Mouse (Mus musculus): Measurements from ENCODE around the gene Rock2. TPM values are rescaled to one million over a fixed set of nuclear protein-coding genes. Genes with fewer than 3 reads are reported as not detected.

Gene Rock2
- polyA plus RNA-seq, 1 experiment = 5.9 TPM

DNA sequence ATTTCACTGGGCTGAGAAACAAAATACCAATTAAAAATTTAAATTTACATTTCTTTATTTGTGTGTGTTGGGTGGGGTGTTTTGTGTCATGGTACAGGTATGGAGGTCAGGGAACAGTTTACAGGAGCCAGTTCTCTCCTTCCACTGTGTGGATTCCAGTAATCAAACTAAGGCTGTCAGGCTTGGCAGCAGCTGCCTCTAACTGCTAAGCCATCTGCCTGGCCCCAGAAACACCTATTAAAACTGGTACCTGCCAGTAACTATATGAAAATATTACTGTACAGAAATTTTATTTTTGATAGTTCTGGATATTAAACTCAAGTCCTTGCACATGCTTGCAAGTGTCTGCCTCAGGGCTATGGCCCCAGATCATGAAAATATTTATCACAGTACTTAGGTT is 4.1 kb downstream of the Rock2 start:
- H3K27me3 ChIP-seq (replicated peaks; ENCODE audit: control insufficient read depth, insufficient read depth, low read length) = no peaks in the 10 kb centered on the region
- TF ChIP-seq POLR2A (IDR thresholded peaks at IDR 0.05; ENCODE audit: low read depth, low read length) = no peak
- TF ChIP-seq CTCF (conservative IDR thresholded peaks at IDR 0.05; ENCODE audit: insufficient read depth, insufficient read length, low read depth, low read length) = no peak
- DNase-seq = no peak
- no peak overlapping the region for H3K4me3 ChIP-seq (ENCODE audit: insufficient read depth, low read depth, low read length)
- peaks cover 17% of the 10 kb centered on the region for H3K4me1 ChIP-seq (ENCODE audit: control insufficient read depth, insufficient read depth, low read length)
- no peak overlapping the region for H3K27ac ChIP-seq (ENCODE audit: insufficient read depth, low read depth, low read length)
- no peaks in the 10 kb centered on the region for H3K36me3 ChIP-seq (ENCODE audit: control insufficient read depth, insufficient read depth, low read length)

DNA sequence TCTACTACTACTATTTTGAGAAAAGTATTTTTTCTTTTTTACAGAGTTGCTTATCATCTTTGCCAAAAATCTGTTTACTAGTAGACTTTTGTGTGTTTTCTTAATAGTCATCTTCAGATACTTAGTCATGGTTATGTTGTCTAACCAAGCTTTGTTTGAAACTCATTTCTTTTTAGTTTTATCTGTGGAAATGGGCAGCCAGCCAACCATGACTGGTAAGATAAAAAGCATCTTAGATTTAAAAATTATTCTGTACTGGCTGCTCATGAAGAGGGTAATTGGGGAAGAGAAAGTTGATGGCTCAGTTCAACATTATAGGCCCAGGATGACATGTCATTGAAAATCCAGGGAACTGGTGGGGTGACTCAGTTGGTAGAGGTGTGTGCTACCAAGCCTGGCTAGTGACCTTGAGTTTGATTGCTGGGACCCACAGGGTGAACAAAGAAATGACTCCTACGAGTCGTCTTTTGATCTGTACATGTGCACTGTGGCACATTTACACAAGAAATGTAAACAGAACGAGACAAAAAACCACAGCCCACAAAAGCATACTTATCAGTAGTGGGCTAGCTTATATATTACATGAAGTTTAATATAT is 6.0 kb downstream of the Rock2 start:
- WGBS = 46% methylated on average over 3 of the region's 3 CpGs
- H3K36me3 ChIP-seq (ENCODE audit: control insufficient read depth, insufficient read depth, low read length) = no peaks in the 10 kb centered on the region
- no peaks in the 10 kb centered on the region for H3K27me3 ChIP-seq (replicated peaks; ENCODE audit: control insufficient read depth, insufficient read depth, low read length)
- DNase-seq = no peak
- peaks cover 15% of the 10 kb centered on the region for H3K4me1 ChIP-seq (ENCODE audit: control insufficient read depth, insufficient read depth, low read length)
- TF ChIP-seq CTCF (conservative IDR thresholded peaks at IDR 0.05; ENCODE audit: insufficient read depth, insufficient read length, low read depth, low read length) (no peak), POLR2A (IDR thresholded peaks at IDR 0.05; ENCODE audit: low read depth, low read length) (no peak)
- H3K27ac ChIP-seq (ENCODE audit: insufficient read depth, low read depth, low read length) = no peak overlapping the region
- H3K4me3 ChIP-seq (ENCODE audit: insufficient read depth, low read depth, low read length) = no peak overlapping the region

DNA sequence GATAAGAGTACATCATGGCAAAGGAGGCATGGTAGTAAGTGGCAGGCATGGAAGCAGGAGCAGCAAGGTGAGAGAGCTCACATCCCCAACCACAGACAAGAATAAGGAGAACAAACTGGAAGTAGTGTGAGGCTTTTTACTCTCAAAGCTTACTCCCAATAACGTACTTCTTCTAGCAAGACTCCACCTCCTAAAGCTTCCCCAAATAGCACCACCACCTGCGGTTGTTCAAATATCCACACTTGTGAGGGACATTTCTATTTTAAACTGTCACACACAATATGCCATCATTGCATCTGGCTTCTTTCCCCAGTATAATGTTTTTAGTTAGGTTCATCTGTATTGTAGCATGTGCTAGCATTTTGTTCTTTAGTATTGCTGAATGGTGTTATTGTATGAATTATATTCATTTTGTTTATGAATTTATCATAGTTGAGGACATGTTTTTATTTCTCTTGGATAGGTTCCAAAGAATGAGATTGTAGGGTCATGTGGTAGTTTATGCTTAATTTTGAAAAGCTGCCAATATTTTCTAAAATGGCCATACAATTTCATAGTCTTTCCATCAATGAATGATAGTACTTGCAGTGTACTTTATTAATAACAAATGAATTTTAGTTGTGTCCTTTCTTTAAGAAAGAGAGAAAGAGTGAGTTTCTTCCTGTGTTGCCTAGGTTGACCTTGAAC is 9.4 kb downstream of the Rock2 start:
- WGBS = 79% methylated on average over 2 of the region's 2 CpGs
- H3K27me3 ChIP-seq (replicated peaks; ENCODE audit: control insufficient read depth, insufficient read depth, low read length) = no peaks in the 10 kb centered on the region
- TF ChIP-seq CTCF (conservative IDR thresholded peaks at IDR 0.05; ENCODE audit: insufficient read depth, insufficient read length, low read depth, low read length) = no peak
- TF ChIP-seq POLR2A (IDR thresholded peaks at IDR 0.05; ENCODE audit: low read depth, low read length) = no peak
- H3K4me1 ChIP-seq (ENCODE audit: control insufficient read depth, insufficient read depth, low read length) = peaks cover 6% of the 10 kb centered on the region
- no peaks in the 10 kb centered on the region for H3K36me3 ChIP-seq (ENCODE audit: control insufficient read depth, insufficient read depth, low read length)
- no peak overlapping the region for H3K27ac ChIP-seq (ENCODE audit: insufficient read depth, low read depth, low read length)
- DNase-seq = no peak
- H3K4me3 ChIP-seq (ENCODE audit: insufficient read depth, low read depth, low read length) = no peak overlapping the region

DNA sequence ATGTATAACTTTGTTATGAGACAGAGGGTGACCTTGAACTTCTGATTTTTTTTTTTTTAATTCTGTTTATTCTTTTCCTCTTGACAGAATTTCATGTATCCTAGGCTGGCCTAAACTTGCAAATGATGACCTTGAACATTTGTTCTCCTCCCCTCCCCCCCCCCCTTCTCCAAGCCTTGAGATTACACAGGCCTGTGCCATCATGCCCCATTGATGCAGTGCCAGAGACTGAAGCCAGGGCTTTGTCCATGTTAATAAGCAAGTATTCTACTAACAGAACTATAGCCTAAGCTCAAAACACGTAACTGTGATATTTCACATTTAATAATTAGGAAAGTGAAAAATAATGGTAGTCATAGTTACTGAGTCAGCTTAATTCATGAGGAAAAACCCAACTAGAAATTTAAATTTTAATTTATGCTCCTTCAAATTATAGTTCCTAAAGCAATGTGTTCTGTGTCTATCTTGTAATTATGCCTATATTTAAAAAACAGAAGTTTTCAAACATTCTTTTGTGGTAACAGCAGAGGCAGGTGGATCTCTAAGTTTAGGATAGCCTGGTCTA is 12.7 kb downstream of the Rock2 start:
- no peak for DNase-seq
- no peaks in the 10 kb centered on the region for H3K27me3 ChIP-seq (replicated peaks; ENCODE audit: control insufficient read depth, insufficient read depth, low read length)
- no peaks in the 10 kb centered on the region for H3K36me3 ChIP-seq (ENCODE audit: control insufficient read depth, insufficient read depth, low read length)
- peaks cover 3% of the 10 kb centered on the region; the same call in 1 of the 2 replicates for H3K4me1 ChIP-seq (ENCODE audit: control insufficient read depth, insufficient read depth, low read length)
- 82% methylated on average over 1 of the region's 1 CpGs for WGBS
- no peak overlapping the region for H3K4me3 ChIP-seq (ENCODE audit: insufficient read depth, low read depth, low read length)
- no peak overlapping the region for H3K27ac ChIP-seq (ENCODE audit: insufficient read depth, low read depth, low read length)
- TF ChIP-seq POLR2A (IDR thresholded peaks at IDR 0.05; ENCODE audit: low read depth, low read length) = no peak

DNA sequence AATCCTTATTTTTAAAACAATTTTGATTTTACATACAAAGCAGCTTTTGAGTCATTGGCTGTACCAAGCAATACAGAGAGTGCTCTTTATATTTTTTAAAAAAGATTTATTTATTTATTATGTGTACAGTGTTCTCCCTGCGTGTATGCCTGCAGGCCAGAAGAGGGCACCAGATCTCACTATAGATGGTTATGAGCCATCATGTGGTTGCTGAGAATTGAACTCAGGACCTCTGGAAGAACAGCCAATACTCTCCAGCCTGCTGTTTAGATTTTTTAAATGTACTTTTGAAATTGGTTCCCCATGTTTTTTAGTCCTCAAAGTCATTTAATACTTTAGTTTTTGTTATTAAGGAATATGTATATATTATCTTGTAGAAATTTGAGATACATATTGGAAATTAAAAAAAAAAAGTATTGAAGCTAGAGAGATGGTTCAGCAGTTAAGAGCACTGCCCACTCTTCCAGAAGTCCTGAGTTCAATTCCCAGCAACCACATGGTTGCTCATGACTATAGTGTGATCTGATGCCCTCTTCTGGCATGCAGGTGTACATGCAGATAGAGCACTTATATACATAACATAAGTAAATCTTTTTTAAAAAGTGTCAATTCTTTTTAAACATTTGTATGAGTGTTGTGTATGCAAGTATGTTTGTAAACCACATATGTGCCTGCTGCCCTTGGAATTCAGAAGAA is 13.4 kb downstream of the Rock2 start:
- Histone ChIP-seq H3K27ac (ENCODE audit: insufficient read depth, low read depth, low read length) (no peak overlapping the region), H3K27me3 (replicated peaks; ENCODE audit: control insufficient read depth, insufficient read depth, low read length) (no peaks in the 10 kb centered on the region), H3K4me3 (ENCODE audit: insufficient read depth, low read depth, low read length) (no peak overlapping the region), H3K4me1 (ENCODE audit: control insufficient read depth, insufficient read depth, low read length) (peaks cover 3% of the 10 kb centered on the region; the same call in 1 of the 2 replicates), H3K36me3 (ENCODE audit: control insufficient read depth, insufficient read depth, low read length) (no peaks in the 10 kb centered on the region)
- no peak for DNase-seq
- TF ChIP-seq POLR2A (IDR thresholded peaks at IDR 0.05; ENCODE audit: low read depth, low read length) (no peak), CTCF (conservative IDR thresholded peaks at IDR 0.05; ENCODE audit: insufficient read depth, insufficient read length, low read depth, low read length) (0 out of 2 replicates have a peak, but pooled peaks have one; percentile 10)
- WGBS = 90% methylated on average over 1 of the region's 1 CpGs

DNA sequence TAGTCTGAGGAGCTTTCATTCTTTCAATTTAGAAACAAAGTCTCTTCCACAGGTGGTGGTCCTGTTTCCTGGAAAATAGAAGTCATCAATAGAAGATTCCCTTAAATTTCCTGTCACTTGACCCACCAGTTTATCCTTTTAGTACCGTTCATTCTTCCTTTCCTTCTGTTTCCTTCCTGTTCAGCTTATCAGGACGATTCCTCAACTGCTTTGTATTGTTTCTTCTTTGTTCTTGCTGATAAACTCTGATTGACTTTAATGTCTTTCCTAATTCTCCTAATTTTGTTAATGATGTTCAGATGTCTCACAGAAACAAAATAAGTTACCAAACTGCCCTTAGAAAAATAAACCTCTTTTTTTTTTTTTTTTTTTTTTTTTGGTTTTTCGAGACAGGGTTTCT is 16.8 kb downstream of the Rock2 start:
- no peak overlapping the region for H3K4me3 ChIP-seq (ENCODE audit: insufficient read depth, low read depth, low read length)
- H3K27me3 ChIP-seq (replicated peaks; ENCODE audit: control insufficient read depth, insufficient read depth, low read length) = no peaks in the 10 kb centered on the region
- H3K4me1 ChIP-seq (ENCODE audit: control insufficient read depth, insufficient read depth, low read length) = peaks cover 3% of the 10 kb centered on the region; the same call in 1 of the 2 replicates
- H3K36me3 ChIP-seq (ENCODE audit: control insufficient read depth, insufficient read depth, low read length) = no peaks in the 10 kb centered on the region
- TF ChIP-seq CTCF (conservative IDR thresholded peaks at IDR 0.05; ENCODE audit: insufficient read depth, insufficient read length, low read depth, low read length) (no peak), POLR2A (IDR thresholded peaks at IDR 0.05; ENCODE audit: low read depth, low read length) (no peak)
- WGBS = 65% methylated on average over 2 of the region's 3 CpGs
- no peak for DNase-seq
- H3K27ac ChIP-seq (ENCODE audit: insufficient read depth, low read depth, low read length) = no peak overlapping the region

DNA sequence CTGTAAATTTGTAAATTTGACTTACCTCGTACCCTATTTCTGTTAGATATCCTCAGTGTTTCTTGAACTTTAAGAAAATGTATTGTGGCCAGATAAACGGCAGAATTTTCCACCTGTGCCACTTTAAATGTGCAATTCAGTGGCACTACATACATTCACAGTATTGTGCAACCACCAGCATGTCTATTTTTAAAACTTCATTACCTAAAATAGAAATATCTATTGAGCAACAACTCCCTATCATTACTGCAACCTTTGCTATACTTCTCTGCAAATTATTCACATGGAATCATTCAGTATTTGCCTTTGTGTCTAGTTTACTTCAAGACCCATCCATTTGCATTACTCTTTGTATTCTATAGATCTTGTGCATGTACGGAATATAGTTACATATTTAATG is 17.9 kb downstream of the Rock2 start:
- TF ChIP-seq CTCF (conservative IDR thresholded peaks at IDR 0.05; ENCODE audit: insufficient read depth, insufficient read length, low read depth, low read length) (no peak), POLR2A (IDR thresholded peaks at IDR 0.05; ENCODE audit: low read depth, low read length) (no peak)
- no peak for DNase-seq

More for the DNA sequence above, 17.9 kb downstream of the Rock2 start:
- H3K27me3 ChIP-seq (replicated peaks; ENCODE audit: control insufficient read depth, insufficient read depth, low read length) = no peaks in the 10 kb centered on the region
- H3K4me1 ChIP-seq (ENCODE audit: control insufficient read depth, insufficient read depth, low read length) = peaks cover 3% of the 10 kb centered on the region; the same call in 1 of the 2 replicates
- H3K36me3 ChIP-seq (ENCODE audit: control insufficient read depth, insufficient read depth, low read length) = no peaks in the 10 kb centered on the region
- no peak overlapping the region for H3K4me3 ChIP-seq (ENCODE audit: insufficient read depth, low read depth, low read length)
- WGBS = 87% methylated on average over 3 of the region's 3 CpGs
- H3K27ac ChIP-seq (ENCODE audit: insufficient read depth, low read depth, low read length) = no peak overlapping the region
